Mouse (Mus musculus): ENCODE measurements around the gene Rfxap.

DNA sequence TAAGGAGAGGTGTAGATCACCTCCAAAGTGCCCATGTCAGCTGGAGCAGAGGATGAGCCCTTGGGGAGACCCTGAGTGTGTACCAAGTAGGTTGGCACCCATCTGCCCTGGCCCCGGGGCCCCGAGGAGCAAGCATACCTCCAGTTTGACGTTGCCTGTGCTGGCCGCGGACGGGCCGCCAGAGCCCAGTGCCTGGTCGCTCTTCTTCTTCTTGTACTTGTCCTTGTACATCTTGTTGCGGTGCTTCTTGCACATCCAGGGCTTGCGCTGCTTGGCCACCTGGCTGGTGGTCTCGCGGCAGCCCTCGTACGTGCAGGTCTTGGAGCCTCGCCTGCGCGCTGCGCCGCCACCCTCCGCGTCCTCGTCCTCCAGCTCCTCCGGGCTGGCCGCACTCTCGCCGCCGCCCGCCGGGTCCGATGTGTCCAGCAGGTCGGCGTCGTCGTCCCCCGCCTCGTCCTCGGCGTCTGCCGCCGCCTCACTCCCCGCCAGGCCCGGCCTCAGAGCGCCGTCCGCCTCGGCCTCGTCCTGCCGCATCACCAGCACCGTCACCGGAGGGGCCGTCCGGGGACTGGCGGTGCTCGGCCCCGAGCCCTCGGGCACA is 430 bp downstream of the Rfxap start:
- TF ChIP-seq GATA2 (IDR thresholded peaks at IDR 0.05; ENCODE audit: borderline replicate concordance, low read depth, low read length): no peak
- no peak for TF ChIP-seq CTCF (IDR thresholded peaks at IDR 0.05; ENCODE audit: low read depth, low read length)
- TF ChIP-seq GATA1 (IDR thresholded peaks at IDR 0.05; ENCODE audit: borderline replicate concordance, low read length): no peak
